Mouse (Mus musculus) ES-E14 (cell line): Measurements from ENCODE around the gene Hsdl2. TPM values are rescaled to one million over a fixed set of nuclear protein-coding genes. Genes with fewer than 3 reads are reported as not detected.

ENCODE experiments used
- DNase-seq: peaks from one replicate; pipeline ENCODE4 v3.0.0-alpha.2; 2013; ENCODE audit warnings: low read depth, low spot score
- H3K27ac ChIP-seq: 2 replicates; pipeline ENCODE4 v1.5.1; 2012; ENCODE audit warnings: low read depth, mild to moderate bottlenecking, low read length, moderate library complexity, mixed read lengths; ENCODE audit not compliant: poor library complexity, insufficient read depth, severe bottlenecking
- H3K36me3 ChIP-seq: 2 replicates; pipeline ENCODE4 v1.6.1; 2012; ENCODE audit warnings: mild to moderate bottlenecking, low read length, moderate library complexity, mixed read lengths; ENCODE audit not compliant: control insufficient read depth, poor library complexity, insufficient read depth, severe bottlenecking
- H3K4me1 ChIP-seq, 2 experiments: fragments of 150-350 bp in 1 of 2; sonication (generic) in 1 of 2; 2 replicates each; pipeline ENCODE4 v1.6.1; 2012; ENCODE audit warnings: low read length in 2 of 2, mild to moderate bottlenecking in 1 of 2, mixed read lengths in 1 of 2; ENCODE audit not compliant: control insufficient read depth in 2 of 2, insufficient read depth in 2 of 2, poor library complexity in 1 of 2
- H3K4me3 ChIP-seq, 2 experiments: fragments of 150-350 bp in 1 of 2; sonication (generic) in 1 of 2; 2 replicates each; pipeline ENCODE4 v1.5.1; 2012; ENCODE audit warnings: low read length in 2 of 2, low read depth in 1 of 2, mild to moderate bottlenecking in 1 of 2, mixed read lengths in 1 of 2; ENCODE audit not compliant: insufficient read depth in 1 of 2, poor library complexity in 1 of 2, severe bottlenecking in 1 of 2
- H3K9ac ChIP-seq: 2 replicates; pipeline ENCODE4 v1.6.1; 2012; ENCODE audit warnings: low read depth, mild to moderate bottlenecking, low read length, mixed read lengths; ENCODE audit not compliant: poor library complexity, insufficient read depth, severe bottlenecking
- H3K9me3 ChIP-seq: fragments of 150-350 bp; sonication (generic); 2 replicates; pipeline ENCODE4 v1.6.1; 2012; ENCODE audit warnings: low read depth, mild to moderate bottlenecking, low read length; ENCODE audit not compliant: control insufficient read depth, insufficient read depth
- CHD2 ChIP-seq: IDR thresholded peaks from 2 replicates; pipeline ENCODE4 v1.6.1; 2014; ENCODE audit warnings: mild to moderate bottlenecking, low read depth, low read length, inconsistent platforms
- HCFC1 ChIP-seq: IDR thresholded peaks from 2 replicates; pipeline ENCODE4 v1.6.1; 2012; ENCODE audit warnings: low read length, inconsistent platforms, borderline replicate concordance; ENCODE audit not compliant: insufficient read depth
- MAFK ChIP-seq: IDR thresholded peaks from 2 replicates; pipeline ENCODE4 v1.6.1; 2014; ENCODE audit warnings: mild to moderate bottlenecking, low read depth, low read length, inconsistent platforms; ENCODE audit not compliant: insufficient read depth
- ZC3H11A ChIP-seq: IDR thresholded peaks from 2 replicates; pipeline ENCODE4 v1.6.1; 2012; ENCODE audit warnings: low read depth, mild to moderate bottlenecking, inconsistent platforms, low read length, borderline replicate concordance
- ZNF384 ChIP-seq: IDR thresholded peaks from 2 replicates; pipeline ENCODE4 v1.6.1; 2012; ENCODE audit warnings: low read depth, low read length, inconsistent platforms
- in situ Hi-C, 2 experiments: fragments of 600-800 bp; cut with MboI; formaldehyde crosslinking; loops; one replicate each; pipeline ENCODE4 v1.15.1; 2025; ENCODE audit warnings: low sequenced_read_pairs in 2 of 2, inconsistent platforms in 1 of 2; ENCODE audit not compliant: unreplicated experiment in 2 of 2
- total RNA-seq: library from RNA; depleted of rRNA; stranded (reverse); fragments of 300-350 nt; gene quantifications from 2 replicates; pipeline ENCODE4 v1.2.3, GENCODE M21; 2012

Gene Hsdl2
- total RNA-seq, 1 experiment, result 7.1 TPM

DNA sequence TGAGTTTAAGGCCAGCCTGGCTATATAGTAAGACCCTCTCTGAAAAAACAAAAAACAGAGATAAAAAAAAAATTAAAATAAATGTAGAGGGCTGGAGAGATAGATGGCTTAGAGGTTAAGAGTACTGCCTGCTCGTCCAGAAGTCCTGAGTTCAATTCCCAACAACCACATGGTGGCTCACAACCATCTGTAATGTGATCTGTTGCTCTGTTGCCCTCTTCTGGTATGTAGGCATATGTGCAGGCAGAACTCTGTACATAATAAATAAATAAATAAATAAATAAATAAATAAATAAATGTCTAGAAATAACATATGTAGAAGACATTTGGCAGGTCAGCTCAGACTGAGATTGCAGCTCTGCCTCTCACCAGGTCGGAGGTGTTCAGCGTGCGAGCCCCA is 21.3 kb downstream of the Hsdl2 start:
- DNase-seq, result no peak
- Histone ChIP-seq H3K4me1 (no peaks in the 10 kb centered on the region), H3K9me3 (no peaks in the 10 kb centered on the region), H3K27ac (no peak overlapping the region), H3K9ac (no peak overlapping the region), H3K36me3 (no peaks in the 10 kb centered on the region), H3K4me3 (no peak overlapping the region)
- TF ChIP-seq HCFC1 (no peak), MAFK (no peak), ZNF384 (no peak), ZC3H11A (no peak), CHD2 (no peak)
- in situ Hi-C loops, result no loop called here

DNA sequence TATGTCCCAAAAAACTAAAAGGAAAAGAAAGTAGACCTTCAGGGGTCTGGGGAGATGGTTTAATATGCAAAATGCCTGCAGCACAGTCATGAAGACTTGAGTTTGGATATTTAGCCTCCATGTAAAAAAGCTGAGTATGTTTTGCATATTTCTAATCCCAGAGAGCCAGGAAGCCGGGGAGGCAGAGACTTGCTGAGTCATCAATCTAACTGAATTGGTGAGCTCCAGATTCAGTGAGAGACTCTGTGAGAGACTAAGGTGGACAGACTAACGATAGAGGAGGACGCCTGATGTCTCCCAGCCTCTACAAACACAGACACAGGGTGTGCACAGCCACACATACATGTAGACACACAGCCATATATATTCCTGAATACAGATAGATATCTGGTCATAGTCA is 23.5 kb downstream of the Hsdl2 start:
- no peaks in the 10 kb centered on the region for H3K9me3 ChIP-seq
- H3K4me3 ChIP-seq, result no peak overlapping the region
- no peaks in the 10 kb centered on the region for H3K36me3 ChIP-seq
- no peak for DNase-seq
- TF ChIP-seq CHD2 (no peak), MAFK (peak; percentile 84), HCFC1 (no peak), ZNF384 (no peak)
- no peak overlapping the region for H3K9ac ChIP-seq
- in situ Hi-C loops, result no loop called here
- H3K27ac ChIP-seq, result no peak overlapping the region
- no peaks in the 10 kb centered on the region for H3K4me1 ChIP-seq

DNA sequence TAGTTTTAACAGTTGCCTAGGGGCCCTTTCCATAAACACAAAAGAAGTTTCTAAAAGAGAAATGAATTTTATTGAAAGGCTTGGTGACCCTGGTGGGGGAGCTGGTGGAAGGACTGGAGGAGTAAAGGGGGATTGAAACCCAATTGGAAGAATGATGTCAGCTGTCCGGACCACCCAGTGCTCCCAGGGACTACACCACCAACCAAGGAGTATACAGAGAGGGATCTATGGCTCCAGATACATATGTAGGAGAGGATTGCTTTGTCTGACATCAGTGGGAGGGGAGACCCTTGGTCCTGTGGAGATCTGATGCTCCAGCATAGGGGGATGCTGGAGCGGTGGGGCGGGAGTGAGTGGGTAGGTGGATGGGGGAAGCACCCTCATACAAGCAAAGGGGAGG is 24.1 kb downstream of the Hsdl2 start:
- DNase-seq, result no peak
- Histone ChIP-seq H3K4me1 (no peaks in the 10 kb centered on the region), H3K36me3 (no peaks in the 10 kb centered on the region), H3K4me3 (no peak overlapping the region), H3K9me3 (no peaks in the 10 kb centered on the region), H3K9ac (no peak overlapping the region), H3K27ac (0 out of 2 replicates have a peak overlapping the region, but pooled peaks have one; percentile 7)
- no peak for TF ChIP-seq ZC3H11A
- no peak for TF ChIP-seq MAFK
- TF ChIP-seq ZNF384, result no peak
- no peak for TF ChIP-seq CHD2
- no peak for TF ChIP-seq HCFC1
- in situ Hi-C loops, result no loop called here

DNA sequence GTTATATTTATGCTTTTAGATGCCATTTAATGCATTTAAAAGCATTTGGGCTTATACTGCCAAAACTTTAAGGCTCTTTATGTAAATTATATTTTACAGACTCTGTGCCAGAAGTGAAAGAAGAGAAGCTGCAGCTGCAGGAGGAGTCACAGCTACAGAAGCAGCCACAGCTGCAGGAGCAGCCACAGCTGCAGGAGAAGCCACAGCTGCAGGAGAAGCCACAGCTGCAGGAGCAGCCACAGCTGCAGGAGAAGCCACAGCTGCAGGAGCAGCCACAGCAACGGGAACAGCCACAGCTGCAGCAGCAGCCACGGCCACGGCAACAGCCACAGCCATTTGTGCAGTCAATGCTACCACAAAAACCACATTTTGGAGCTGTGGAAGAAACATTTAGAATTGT is 29.0 kb downstream of the Hsdl2 start:
- H3K27ac ChIP-seq, result 0 out of 2 replicates have a peak overlapping the region, but pooled peaks have one; percentile 7
- H3K4me3 ChIP-seq, result no peak overlapping the region
- DNase-seq, result no peak
- no peak overlapping the region for H3K9ac ChIP-seq
- H3K9me3 ChIP-seq, result no peaks in the 10 kb centered on the region
- TF ChIP-seq CHD2 (no peak), HCFC1 (no peak), ZC3H11A (no peak), ZNF384 (no peak), MAFK (no peak)
- in situ Hi-C loops, result no loop called here
- H3K36me3 ChIP-seq, result no peaks in the 10 kb centered on the region
- H3K4me1 ChIP-seq, result no peaks in the 10 kb centered on the region

DNA sequence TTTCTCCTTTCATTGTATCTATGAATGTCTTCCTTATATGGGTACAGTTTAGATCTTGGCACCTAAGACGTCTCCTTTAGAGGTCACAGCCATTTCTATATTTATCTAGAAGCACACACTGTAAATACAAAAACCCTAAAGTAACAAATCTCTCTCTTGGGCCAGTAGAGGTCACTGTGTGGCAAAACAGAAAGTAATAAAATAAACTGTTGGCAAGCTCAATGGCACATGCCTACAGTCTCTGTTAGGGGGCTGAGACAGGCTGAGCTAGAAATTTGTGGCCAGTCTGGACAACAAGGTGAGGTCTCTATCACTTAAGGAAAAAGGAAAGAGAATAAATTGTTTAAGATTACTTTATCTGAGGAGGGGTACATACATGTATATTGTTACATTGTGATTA is 33.6 kb downstream of the Hsdl2 start:
- Histone ChIP-seq H3K4me3 (no peak overlapping the region), H3K36me3 (no peaks in the 10 kb centered on the region), H3K9ac (no peak overlapping the region), H3K4me1 (no peaks in the 10 kb centered on the region), H3K27ac (no peak overlapping the region), H3K9me3 (no peaks in the 10 kb centered on the region)
- no peak for DNase-seq
- no peak for TF ChIP-seq ZNF384
- no peak for TF ChIP-seq CHD2
- no peak for TF ChIP-seq ZC3H11A
- TF ChIP-seq MAFK, result no peak
- no peak for TF ChIP-seq HCFC1
- in situ Hi-C loops, result no loop called here
